Mouse (Mus musculus): ENCODE measurements around the gene Dnajb14.

- TF ChIP-seq MYOD1 (IDR thresholded peaks at IDR 0.05; ENCODE audit: control insufficient read depth in 1 of 3, insufficient read length in 2 of 3, low read depth in 2 of 3): peak in 1 of 3 experiments; percentile 15
- TF ChIP-seq MYOG (IDR thresholded peaks at IDR 0.05; ENCODE audit: control insufficient read depth in 1 of 3, insufficient read depth in 1 of 3, insufficient read length in 2 of 3, low read depth in 2 of 3): peak in 1 of 3 experiments; percentile 39
- no peak for TF ChIP-seq TCF3 (IDR thresholded peaks at IDR 0.05; ENCODE audit: insufficient read length, low read depth)
Measured at GRCm38 (mm10) chr3:137864124-137864987, 3.1 kb upstream of the Dnajb14 start, which contains the start of gene H2afz.

Measured in myocyte (in vitro differentiated cells).